Mouse (Mus musculus) retina, postnatal 7 days (tissue): ENCODE results near the gene Hoxb3.

Experiments
- DNase-seq: peaks from one replicate; pipeline ENCODE4 v3.0.0-alpha.2; 2012; ENCODE audit warnings: low read depth, low spot score

Gene Hoxb3

DNA sequence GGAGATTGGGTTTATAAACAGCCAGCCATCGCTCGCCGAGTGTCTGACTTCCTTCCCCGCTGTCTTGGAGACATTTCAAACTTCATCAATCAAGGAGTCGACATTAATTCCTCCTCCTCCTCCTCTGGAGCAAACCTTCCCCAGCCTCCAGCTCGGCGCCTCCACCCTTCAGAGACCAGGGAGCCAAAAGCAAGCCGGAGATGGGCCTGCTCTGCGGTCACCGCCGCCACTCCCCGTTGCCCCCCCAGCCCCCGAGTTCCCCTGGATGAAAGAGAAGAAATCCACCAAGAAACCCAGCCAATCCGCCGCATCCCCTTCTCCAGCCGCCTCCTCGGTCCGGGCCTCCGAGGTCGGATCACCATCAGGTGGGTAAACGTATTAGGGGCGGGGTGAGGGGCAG is 28.7 kb downstream of the Hoxb3 start:
- no peak for DNase-seq

DNA sequence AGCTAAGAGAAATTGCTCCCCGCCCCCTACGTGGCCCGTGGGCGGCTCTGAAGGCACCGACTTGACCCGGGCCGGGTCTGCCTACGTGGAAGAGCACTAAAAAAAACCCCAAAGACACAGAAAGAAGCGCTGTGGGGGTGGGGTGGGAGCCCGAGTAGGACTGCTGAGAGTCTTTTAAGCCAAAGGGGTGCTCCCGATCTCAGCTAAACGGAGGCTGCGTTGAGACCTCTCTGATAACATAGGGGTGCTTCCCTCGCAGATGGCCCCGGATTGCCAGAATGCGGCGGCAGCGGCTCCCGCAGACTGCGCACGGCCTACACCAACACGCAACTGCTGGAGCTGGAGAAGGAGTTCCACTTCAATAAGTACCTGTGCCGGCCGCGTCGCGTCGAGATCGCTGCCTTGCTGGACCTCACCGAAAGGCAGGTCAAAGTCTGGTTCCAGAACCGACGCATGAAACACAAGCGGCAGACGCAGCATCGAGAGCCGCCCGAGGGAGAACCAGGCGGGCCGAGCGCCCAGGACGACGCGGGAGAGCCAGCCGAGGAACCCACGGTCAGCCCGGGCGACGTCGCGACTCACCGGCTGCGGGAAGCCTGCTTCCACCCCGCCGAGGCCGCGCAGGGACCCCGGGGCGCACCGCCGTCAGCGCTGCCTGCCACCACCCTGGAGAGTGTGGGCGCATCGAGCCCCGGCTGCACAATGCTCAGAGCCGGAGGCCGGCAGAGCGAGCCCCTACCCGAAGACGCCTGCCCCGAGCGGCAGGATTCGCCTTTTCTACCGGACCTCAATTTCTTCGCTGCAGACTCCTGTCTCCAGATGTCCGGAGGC is 29.8 kb downstream of the Hoxb3 start:
- no peak for DNase-seq

DNA sequence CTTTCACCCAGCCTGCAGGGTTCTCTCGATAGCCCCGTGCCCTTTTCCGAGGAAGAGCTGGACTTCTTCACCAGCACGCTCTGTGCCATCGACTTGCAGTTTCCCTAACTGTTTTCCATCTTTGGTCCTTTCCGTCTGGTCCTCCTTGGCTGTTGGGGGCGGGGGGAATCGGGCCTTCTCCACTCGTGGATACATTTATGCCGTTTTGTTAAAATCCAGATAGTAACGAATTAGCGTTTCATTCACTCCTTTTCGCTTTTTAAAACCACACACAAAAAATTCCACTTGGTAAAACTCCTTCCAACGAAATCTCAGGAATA is 30.4 kb downstream of the Hoxb3 start:
- DNase-seq = peak; percentile 30

DNA sequence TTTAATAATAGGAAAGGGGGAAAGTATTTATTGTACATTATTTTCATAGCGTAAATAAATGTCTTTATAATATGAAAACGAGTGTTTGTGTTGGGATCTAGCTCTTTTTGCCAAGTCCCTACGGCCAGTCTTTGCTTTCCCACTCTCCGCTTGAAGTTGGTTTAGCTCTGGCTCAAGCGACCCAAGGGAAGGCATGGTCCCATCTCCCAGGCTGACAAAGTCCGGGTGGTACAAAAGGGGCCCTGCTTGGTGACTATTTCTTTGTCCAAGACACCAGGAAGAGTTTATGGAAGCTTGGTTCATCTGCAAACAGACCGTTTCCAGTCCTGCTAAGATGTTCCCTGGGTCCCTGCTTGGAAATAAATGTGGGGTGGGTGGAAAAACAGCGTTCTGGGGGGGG is 30.8 kb downstream of the Hoxb3 start:
- DNase-seq = no peak

DNA sequence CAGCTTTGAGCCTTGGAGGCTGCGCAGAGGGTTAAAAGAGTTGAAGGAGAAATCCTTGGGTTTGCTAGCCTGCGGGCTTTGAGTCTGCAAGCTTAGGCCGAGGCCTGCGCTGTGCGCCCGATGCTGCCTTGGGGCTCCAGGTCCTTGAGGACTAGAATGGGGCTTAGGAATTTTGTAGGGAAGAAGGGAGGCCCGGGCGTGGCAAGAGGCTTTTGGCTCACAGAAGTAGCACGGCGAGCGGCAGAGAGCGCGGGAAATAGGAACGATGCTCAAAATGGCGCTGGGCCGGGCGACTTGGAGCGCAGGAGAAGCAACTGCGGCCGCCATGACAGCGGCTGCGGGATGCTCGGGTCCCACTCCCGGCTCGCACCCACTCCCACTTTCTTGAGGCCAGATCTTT is 31.2 kb downstream of the Hoxb3 start:
- DNase-seq = no peak

DNA sequence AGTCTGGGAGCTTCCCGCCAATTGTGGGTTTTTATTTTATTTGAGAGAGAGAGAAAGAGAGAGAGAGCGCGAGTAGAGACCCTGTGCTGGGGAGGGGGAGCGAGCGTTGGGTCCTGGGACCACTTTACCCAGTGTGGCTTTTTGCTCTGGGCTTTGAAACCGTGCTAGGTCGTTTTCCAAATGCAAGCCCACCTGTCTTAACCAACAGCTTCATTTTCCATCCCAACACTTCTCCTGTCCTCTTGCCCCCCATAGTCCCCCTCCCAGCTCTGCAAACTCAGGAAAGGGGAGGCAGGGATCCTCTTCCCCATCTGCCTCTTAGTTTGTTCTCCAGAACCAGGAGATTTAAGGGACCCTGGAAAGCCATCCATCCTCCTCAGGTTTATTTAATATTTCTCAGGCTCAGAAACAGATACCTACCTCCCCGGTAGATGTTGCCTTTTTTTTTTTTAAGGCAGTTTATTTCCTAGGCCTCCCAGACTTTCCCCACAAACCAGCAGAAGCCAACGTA is 31.7 kb downstream of the Hoxb3 start:
- no peak for DNase-seq

DNA sequence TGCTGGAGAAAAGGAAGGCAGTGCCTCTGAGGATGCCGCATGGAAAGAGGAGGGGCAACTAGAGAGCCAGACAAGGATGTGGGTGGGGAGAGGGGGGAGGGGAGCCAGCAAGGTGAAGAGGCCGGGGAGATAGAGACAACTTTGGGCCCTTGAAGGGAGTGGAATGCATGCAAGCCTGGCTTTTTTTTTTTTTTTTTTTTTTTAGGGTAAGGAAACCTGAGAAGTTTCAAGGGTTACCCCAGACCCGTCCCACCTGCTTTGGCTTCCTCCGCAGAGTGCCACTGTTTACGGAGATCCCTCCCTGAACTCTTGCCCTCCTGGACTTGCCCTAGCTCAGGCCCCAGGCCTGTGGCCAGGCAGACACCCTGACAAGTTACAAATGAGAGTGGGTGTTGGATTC is 40.7 kb downstream of the Hoxb3 start:
- no peak for DNase-seq

DNA sequence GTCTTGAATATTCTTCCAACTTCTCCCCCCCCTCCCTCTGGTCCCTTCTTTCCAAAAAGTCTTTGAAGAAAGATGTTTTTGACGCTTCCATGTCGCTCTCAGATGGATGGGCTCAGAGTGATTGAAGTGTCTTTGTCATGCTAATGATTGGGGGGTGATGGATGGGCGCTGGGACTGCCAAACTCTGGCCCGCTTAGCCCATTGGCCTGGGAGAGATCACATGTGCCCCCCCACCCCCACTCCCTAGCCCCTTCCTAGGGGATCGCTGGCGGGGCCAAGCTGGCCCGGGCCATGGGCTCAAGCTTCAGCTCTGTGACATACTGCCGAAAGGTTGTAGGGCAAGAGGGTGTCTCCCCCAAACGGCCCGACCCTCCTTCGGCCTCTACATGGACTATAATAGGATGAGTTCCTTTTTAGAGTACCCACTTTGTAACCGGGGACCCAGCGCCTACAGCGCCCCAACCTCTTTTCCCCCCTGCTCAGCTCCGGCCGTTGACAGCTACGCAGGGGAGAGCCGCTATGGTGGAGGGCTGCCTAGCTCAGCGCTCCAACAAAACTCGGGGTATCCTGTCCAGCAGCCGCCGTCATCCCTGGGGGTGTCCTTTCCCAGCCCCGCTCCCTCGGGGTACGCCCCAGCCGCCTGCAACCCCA is 42.4 kb downstream of the Hoxb3 start, which contains the start of gene Hoxb1:
Gene Hoxb1 (plus strand): TSS at position 312 of the 651 bp plus-strand sequence.
- no peak for DNase-seq

DNA sequence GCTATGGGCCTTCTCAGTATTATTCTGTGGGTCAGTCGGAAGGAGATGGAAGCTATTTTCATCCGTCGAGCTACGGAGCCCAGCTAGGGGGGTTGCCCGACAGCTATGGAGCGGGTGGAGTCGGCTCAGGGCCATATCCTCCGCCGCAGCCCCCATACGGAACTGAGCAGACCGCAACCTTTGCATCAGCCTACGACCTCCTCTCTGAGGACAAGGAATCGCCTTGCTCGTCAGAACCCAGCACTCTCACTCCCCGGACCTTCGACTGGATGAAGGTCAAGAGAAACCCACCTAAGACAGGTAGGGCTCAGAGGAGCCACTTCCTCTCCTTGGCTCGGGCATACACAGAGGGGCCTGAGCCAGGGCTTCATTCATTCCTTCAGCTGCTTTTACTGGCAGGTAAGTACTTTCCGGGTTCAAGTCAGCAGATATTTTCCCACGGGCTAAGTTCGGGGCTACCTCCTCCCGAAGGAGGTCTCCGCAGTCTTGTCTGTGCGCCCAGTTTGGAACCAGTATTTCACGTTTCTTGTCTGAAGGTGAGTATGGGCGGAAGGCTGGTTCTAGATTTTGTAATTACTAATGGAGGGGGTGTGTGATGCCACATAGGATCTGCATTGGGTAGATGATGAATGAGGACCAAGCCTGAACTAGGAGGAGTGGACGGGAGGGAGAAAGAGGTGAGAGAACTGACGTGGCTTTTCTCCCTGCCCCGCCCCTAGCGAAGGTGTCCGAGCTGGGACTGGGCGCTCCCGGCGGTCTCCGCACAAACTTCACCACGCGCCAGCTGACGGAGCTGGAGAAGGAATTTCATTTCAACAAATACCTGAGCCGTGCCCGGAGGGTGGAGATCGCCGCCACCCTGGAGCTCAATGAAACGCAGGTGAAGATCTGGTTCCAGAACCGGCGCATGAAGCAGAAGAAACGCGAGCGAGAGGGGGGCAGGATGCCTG is 43.2 kb downstream of the Hoxb3 start:
- DNase-seq = no peak

DNA sequence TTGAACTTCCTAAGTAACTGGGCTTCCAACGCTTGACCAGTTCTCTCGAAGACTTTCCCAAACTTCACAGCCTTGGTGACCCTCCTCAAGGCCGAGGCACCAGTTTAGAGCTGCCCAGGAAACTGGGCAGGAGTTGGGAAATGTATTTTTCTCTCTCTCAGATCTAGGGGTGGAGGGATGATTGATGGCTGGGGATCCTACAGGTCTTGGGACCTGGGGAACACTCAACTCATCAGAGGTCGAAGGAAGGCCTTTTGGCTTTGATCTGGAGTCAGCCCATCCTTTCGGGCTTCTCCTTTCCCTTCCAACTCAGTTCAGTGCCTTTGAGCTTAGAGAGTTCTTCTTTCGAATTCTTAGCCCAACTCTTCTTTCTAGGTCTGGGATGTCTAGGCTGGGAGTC is 44.0 kb downstream of the Hoxb3 start:
- DNase-seq = no peak

DNA sequence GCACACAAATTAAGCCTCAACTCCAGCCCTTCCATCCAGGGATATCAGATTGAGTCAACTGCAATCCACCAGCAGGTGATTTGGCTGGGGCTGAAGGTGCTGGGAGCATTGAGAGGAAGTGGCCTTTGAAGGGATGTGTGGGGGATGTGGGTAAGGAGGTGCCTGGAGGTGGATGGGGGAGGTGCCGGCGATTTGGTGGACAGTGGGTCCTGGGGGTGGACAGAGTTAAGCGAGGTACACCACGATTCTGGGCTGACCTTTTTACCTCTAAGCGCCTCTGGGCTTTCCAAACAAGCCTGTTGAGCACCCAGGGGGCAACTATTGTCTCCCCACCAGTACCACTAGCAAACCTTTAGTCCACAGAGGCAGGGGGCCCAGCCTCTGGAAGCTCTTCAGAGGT is 45.6 kb downstream of the Hoxb3 start:
- no peak for DNase-seq

DNA sequence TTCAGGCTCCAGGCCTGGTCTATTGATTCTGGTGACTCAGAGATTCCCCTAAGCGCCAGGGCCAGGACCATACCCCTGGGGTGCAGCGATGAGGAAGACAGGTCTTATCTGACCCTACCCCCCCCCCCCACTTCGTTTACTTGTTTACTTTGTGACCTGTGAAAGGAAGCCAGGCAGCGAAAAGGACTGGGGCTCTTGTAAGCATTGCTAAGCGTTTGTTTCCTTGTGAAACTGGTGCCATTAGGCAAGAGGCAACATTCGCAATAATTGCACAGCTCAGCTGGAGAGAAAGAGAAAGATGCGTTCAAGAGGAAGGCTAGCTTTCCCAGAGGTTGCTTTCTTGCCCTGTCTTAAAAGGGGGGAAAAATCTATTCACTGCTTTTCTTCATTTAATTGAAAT is 46.0 kb downstream of the Hoxb3 start:
- no peak for DNase-seq

DNA sequence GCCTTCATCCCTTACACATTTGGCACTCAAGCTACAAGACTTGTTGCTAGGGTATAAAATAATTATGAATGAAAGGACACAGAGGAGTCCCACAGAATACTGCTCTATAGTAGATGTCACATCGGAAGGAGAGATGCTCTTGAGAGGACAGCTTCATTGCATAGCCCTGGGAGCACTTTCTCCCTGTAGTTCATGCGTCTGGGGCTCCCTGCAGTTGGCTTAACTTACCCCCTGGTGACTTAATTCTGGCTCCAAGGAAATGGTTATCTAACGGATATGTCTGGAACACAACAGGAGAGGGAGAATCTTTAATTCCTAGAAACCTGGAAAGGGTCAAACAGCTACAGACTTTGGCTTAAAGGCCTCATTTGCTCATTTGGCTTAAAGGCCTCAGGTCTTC is 48.6 kb downstream of the Hoxb3 start:
- DNase-seq = no peak

DNA sequence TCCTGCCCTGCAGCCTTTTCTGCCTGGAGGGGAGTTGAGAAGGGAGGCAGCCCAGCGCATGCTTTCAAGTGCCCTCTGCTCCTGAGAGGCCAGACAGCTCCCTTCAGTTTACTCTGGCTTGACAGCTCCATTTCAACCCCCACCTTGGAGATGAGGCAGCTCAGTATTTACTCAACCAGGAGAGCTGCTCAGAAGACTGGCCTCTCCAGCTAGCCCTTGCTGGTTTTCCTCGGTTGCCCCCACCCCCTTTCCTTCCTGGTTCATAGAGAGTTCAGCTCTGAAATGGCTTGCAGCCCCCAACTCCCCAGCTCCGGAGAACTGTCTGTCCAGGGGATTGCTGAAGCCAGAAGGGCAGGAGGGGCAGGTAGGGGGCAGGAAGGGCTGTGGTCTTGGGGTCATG is 49.4 kb downstream of the Hoxb3 start:
- DNase-seq = no peak

DNA sequence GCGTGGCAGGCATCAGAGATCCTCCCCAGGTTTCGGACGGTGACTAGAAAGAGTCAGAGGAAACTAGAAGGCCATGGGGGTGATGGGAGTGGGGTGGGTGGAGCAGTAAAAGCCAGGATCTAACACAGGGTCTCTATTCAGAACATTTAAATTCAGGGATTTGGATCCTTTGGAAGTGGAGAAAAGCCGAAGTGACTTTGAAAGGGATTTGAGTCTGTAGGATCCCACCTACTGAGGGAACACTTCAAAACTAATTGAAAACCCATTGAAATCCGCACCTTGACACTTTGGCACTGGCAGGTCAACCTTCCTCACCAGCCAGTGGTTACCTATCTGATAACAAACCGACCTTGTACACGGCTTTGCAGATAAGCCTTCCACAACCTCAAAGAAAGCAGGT is 51.7 kb downstream of the Hoxb3 start:
- no peak for DNase-seq

DNA sequence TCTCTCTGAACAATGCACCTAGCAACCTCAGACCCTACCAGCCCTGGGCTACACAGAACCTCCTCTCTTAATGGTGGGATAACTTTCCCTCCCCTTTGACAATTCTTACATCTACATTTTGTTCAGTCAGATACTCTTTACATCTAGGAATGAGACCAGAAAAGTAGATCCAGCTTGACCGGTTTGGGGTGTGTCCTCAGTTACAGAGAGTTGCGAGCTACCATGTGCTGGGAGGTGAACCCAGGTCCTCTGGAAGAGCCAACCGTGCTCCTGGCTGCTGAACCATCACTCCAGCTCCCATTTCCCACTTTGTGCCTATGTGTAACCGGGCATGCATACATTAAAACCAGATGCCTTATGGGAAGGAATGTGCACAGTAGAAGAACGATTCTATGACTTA is 60.3 kb downstream of the Hoxb3 start:
- DNase-seq = no peak

DNA sequence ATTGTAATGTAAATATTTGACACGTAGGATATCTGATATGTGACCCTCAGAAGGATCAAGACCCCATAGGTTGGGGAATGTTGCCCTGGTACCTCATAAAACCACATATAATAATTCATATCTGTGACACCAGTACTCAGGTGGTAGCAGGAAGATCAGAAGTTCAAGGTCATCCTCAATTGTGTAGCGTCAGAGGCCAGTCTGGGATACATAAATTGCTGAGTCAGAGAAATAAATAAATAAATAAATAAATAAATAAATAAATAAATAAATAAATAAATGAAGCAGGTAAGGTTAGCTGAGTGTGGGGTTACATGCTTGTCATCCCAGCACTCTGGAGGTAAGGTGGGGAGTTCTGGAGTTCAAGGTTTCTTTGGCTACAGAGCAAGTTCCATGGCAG is 64.5 kb downstream of the Hoxb3 start:
- no peak for DNase-seq

DNA sequence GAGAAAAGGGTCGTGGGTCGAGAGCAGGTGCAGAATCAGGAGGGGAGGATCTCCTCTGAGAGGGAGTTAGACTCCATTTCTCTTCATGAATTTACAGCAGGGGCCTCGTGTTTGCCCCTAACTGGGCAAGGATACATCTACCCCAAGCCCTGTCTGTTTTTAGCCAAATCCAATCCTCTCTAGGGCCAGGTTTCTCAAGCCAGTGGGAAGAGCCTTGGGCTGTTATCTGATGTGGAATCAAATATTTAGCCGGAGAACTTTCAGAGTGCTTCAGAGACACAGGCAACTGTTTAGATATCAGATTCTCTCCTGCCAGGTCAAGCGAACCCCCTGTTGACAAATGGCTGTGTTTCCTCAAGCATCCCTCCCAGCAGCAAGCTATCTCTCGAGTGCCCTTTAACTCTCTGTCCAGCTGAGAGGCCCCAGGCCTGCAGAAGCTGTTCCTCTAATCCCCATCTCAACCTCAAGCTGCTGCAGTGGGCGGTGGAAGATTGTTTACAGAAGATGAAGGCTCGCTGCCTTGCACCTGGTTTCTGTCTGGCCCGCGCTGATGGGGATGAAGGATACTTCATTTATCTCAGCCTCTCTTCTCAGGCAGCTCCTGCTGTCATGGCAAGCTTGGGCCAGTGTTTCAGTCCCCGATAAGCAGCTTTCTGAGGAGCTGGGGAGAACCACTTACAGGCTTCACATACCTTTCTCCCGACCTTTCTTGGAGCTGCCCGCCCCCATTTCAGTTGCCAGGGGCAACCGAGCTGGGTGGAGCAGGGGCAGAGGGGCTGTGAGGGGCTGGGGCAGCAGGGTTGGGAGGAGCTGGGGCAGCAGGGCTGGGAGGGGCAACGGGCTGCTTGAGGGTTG is 73.9 kb downstream of the Hoxb3 start:
- DNase-seq = no peak
